Comparison of ENCODE assay signal across 10 mouse cellular contexts in the genomic region with DNA sequence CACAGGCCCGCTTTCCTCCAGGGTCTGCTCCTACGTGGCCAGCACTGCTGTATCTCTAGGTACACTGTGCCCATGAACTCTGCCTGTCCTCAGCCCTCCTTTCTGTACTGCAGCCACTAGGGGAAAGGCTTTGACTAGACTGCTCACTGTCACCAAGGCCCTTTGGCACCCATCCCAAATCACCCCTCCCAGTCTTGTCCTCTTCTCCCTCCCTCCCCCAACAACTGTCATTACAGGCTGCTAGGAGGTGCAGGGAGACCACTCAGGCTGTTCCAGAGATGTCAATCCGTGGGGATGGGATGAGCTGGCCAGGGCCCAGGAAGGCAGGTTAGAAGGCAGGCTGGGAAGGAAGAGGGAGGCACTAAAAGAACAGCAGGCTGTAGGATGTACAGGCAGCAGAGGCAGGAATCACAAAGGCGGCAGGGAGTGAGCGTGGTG. TPM values are rescaled to one million over a fixed set of nuclear protein-coding genes. Genes with fewer than 3 reads are reported as not detected.
DNase-seq lines count a peak whose midpoint lies in the region; ATAC-seq and TF ChIP-seq lines count a peak whose summit lies in the region.
"Had no signal": no experiment of that assay in that cellular context is flagged by ENCODE, and none has a peak within 500 bp of the region (broad histone marks: within the 10 kb centered on the region; RNA-seq: fewer than 3 reads in every experiment).

No protein-coding gene starts in this region.

- H3K27ac ChIP-seq in lung, embryonic 14.5 days (ENCODE audit: low read depth) = no peak overlapping the region
- H3K27ac ChIP-seq in embryonic facial prominence, embryonic 10.5 days (replicated peaks) = 0 out of 2 replicates have a peak overlapping the region, but pooled peaks have one; percentile 10
- H3K27ac ChIP-seq in midbrain, embryonic 16.5 days (ENCODE audit: low read length) = peak overlapping the region; percentile 23; the same call in 1 of the 2 replicates

- H3K9me3 ChIP-seq in lung, embryonic 14.5 days (ENCODE audit: low read depth, low read length) = no peaks in the 10 kb centered on the region
- no peaks in the 10 kb centered on the region for H3K9me3 ChIP-seq in embryonic facial prominence, embryonic 10.5 days
- no peaks in the 10 kb centered on the region for H3K9me3 ChIP-seq in midbrain, embryonic 16.5 days (replicated peaks; ENCODE audit: control insufficient read depth, low read length, poor library complexity, severe bottlenecking)

- H3K36me3 ChIP-seq in lung, embryonic 14.5 days (ENCODE audit: insufficient read depth) = no peaks in the 10 kb centered on the region
- no peaks in the 10 kb centered on the region for H3K36me3 ChIP-seq in embryonic facial prominence, embryonic 10.5 days (replicated peaks)
- H3K36me3 ChIP-seq in midbrain, embryonic 16.5 days (ENCODE audit: control insufficient read depth, insufficient read depth, low read length) = no peaks in the 10 kb centered on the region

- peak; percentile 37; the same call in 1 of the 2 replicates for ATAC-seq in cerebellum, adult (ENCODE audit: insufficient number of reproducible peaks, low FRiP score, low TSS enrichment)
- ATAC-seq in lung, embryonic 14.5 days (ENCODE audit: insufficient read depth) = peak; percentile 73; the same call in 1 of the 2 replicates
- 0 out of 2 replicates have a peak, but pooled peaks have one; percentile 36 for ATAC-seq in midbrain, embryonic 16.5 days

- no peaks in the 10 kb centered on the region for H3K27me3 ChIP-seq in lung, embryonic 14.5 days (ENCODE audit: insufficient read depth, low read length)
- H3K27me3 ChIP-seq in embryonic facial prominence, embryonic 10.5 days (replicated peaks; ENCODE audit: low read depth, poor library complexity, severe bottlenecking) = no peaks in the 10 kb centered on the region
- H3K27me3 ChIP-seq in midbrain, embryonic 16.5 days (ENCODE audit: control insufficient read depth, insufficient read depth, low read depth, low read length) = no peaks in the 10 kb centered on the region

- WGBS in lung, embryonic 14.5 days = 58% methylated on average over 5 of the region's 5 CpGs
- WGBS in embryonic facial prominence, embryonic 10.5 days = 80% methylated on average over 5 of the region's 5 CpGs
- WGBS in midbrain, embryonic 16.5 days = 59% methylated on average over 5 of the region's 5 CpGs

- DNase-seq in cerebellum, adult 8-10 months = no peak
- peak; percentile 78 for DNase-seq in lung, embryonic 14.5 days
- no peak for DNase-seq in lung, postnatal 25 days (ENCODE audit: low spot score)
- no peak for DNase-seq in embryonic facial prominence, embryonic 10.5 days (ENCODE audit: low spot score)
- DNase-seq in ovary, postnatal 36 days (ENCODE audit: low spot score) = no peak
- no peak for DNase-seq in spleen, postnatal 10 days (ENCODE audit: low spot score in 2 of 2)
- DNase-seq: gastrocnemius, postnatal 25 days had no signal

- H3K4me3 ChIP-seq in lung, embryonic 14.5 days (ENCODE audit: low read depth, low read length) = no peak overlapping the region
- no peak overlapping the region for H3K4me3 ChIP-seq in embryonic facial prominence, embryonic 10.5 days
- no peak overlapping the region for H3K4me3 ChIP-seq in midbrain, embryonic 16.5 days (ENCODE audit: low read depth, low read length)

- no peak overlapping the region for H3K4me2 ChIP-seq in lung, embryonic 14.5 days
- no peak overlapping the region for H3K4me2 ChIP-seq in midbrain, embryonic 16.5 days (ENCODE audit: low read length)

- peak; percentile 43 for TF ChIP-seq CTCF in lung, embryonic 14.5 days (IDR thresholded peaks at IDR 0.05; ENCODE audit: low read depth)

- H3K4me1 ChIP-seq in lung, embryonic 14.5 days (ENCODE audit: insufficient read depth) = 0 out of 2 replicates have a peak, but pooled peaks cover 3% of the 10 kb centered on the region
- H3K4me1 ChIP-seq in embryonic facial prominence, embryonic 10.5 days = peaks cover 30% of the 10 kb centered on the region
- H3K4me1 ChIP-seq in midbrain, embryonic 16.5 days (ENCODE audit: control insufficient read depth, insufficient read depth, low read length) = peaks cover 15% of the 10 kb centered on the region

- no peak overlapping the region for H3K9ac ChIP-seq in lung, embryonic 14.5 days
- no peak overlapping the region for H3K9ac ChIP-seq in midbrain, embryonic 16.5 days (ENCODE audit: low read depth, low read length)

RNA-seq across cellular contexts. Expression of gene 1700086D15Rik, which starts 51.9 kb away (rescaled TPM):
- 0.22 and 0.35 TPM in 2 replicates for polyA plus RNA-seq in lung, embryonic 14.5 days (2014; fragmentation: Nextera tagmentation; extraction: Ambion mirVana)
- 0.23 TPM in 1 of 2 replicates, not detected in the other for polyA plus RNA-seq in embryonic facial prominence, embryonic 10.5 days (2016; fragmentation: Nextera tagmentation; extraction: Ambion mirVana)
- polyA plus RNA-seq in midbrain, embryonic 16.5 days (2015; fragmentation: Nextera tagmentation; extraction: Ambion mirVana) = 0.32 TPM in 1 of 2 replicates, not detected in the other
- polyA plus RNA-seq: liver, adult 2 months had no signal

RNA-seq across cellular contexts. Expression of gene Arhgap44, which starts 55.0 kb away (rescaled TPM):
- polyA plus RNA-seq in lung, embryonic 14.5 days (2014; fragmentation: Nextera tagmentation; extraction: Ambion mirVana) = 11.0 and 11.5 TPM in 2 replicates
- polyA plus RNA-seq in embryonic facial prominence, embryonic 10.5 days (2016; fragmentation: Nextera tagmentation; extraction: Ambion mirVana) = 3.5 and 3.8 TPM in 2 replicates
- polyA plus RNA-seq in midbrain, embryonic 16.5 days (2015; fragmentation: Nextera tagmentation; extraction: Ambion mirVana) = 17.1 and 19.9 TPM in 2 replicates
